Mouse (Mus musculus): Measurements from ENCODE around the gene Rundc3b. TPM values are rescaled to one million over a fixed set of nuclear protein-coding genes. Genes with fewer than 3 reads are reported as not detected.

Gene Rundc3b
- under 1 TPM; 0.23 to 0.31 TPM for total RNA-seq (2021)
- 0.08 and 0.15 TPM in 2 replicates for polyA plus RNA-seq (2012; rRNA removed)
- long read RNA-seq, partial matches to known transcripts, result 0 of 1 reads
- long read RNA-seq, other reads (novel, unspliced or antisense), result 1 of 1 reads

- intact Hi-C loops (cut with DNase I), result loop anchor here (5.0 to 10.0 kb wide), 2 partner anchors 55 to 198 kb away; partner anchors contain the start of genes Dbf4 and Slc25a40
- peak within 1 kb of the TSS; percentile 58 for H3K4me3 ChIP-seq
- DNase-seq, result peak; percentile 84 to 87
- peak within 1 kb of the TSS; percentile 41; the same call in 1 of the 2 replicates for H3K27ac ChIP-seq
- H3K4me1 ChIP-seq (ENCODE audit: control insufficient read depth, insufficient read depth, low read length), result no peaks in the 10 kb centered on the region
- H3K79me2 ChIP-seq (replicated peaks; ENCODE audit: control insufficient read depth, insufficient read depth, low read length), result no peaks in the 10 kb centered on the region
- no peak for TF ChIP-seq POLR2A (IDR thresholded peaks at IDR 0.05; ENCODE audit: insufficient read depth, low read depth, low read length)
- no peak for TF ChIP-seq CTCF (IDR thresholded peaks at IDR 0.05)
- TF ChIP-seq EP300 (IDR thresholded peaks at IDR 0.05; ENCODE audit: insufficient read depth, low read depth, low read length), result no peak
- H3K9ac ChIP-seq (ENCODE audit: low read depth, low read length), result peak within 1 kb of the TSS; percentile 68
- no peaks in the 10 kb centered on the region for H3K27me3 ChIP-seq (ENCODE audit: control insufficient read depth, insufficient read depth, low read length)
- WGBS, result under 1% methylated on average over 73 of the region's 74 CpGs
- no peaks in the 10 kb centered on the region for H3K36me3 ChIP-seq (ENCODE audit: control insufficient read depth, insufficient read depth, low read length)
Observed at GRCm38 (mm10) chr5:8622596-8623231, at the start of gene Rundc3b. TSS of gene Rundc3b (minus strand) at chr5:8622952.

DNA sequence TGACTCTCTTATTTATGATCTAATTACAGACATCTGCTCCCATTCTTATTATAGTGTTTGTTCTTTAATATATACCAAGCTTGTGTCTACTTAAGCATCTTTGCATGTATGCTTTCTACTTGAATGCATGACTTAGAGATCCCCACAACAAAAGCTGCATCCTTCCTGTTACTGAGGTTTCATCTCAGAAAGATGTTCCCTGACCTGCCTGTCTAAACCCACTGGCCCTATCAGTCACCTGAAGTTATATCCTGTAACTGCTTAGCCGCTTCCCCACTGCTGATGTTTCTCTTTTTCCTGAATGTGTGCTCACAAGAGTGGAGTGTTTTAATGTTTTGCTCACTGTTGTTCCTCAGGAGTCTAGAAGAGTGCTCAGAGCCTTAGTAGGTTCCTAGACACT, 46.9 kb upstream of the Rundc3b start:
- DNase-seq, result no peak
- Histone ChIP-seq H3K4me1 (ENCODE audit: control insufficient read depth, insufficient read depth, low read length) (no peaks in the 10 kb centered on the region), H3K36me3 (ENCODE audit: control insufficient read depth, insufficient read depth, low read length) (no peaks in the 10 kb centered on the region; the same call in 1 of the 2 replicates), H3K27me3 (ENCODE audit: control insufficient read depth, insufficient read depth, low read length) (no peaks in the 10 kb centered on the region), H3K79me2 (replicated peaks; ENCODE audit: control insufficient read depth, insufficient read depth, low read length) (no peaks in the 10 kb centered on the region), H3K4me3 (no peak overlapping the region), H3K9ac (ENCODE audit: low read depth, low read length) (no peak overlapping the region), H3K27ac (no peak overlapping the region)
- 90% methylated on average over 1 of the region's 1 CpGs for WGBS
- intact Hi-C loops (cut with DNase I), result loop anchor here (5.0 kb wide), 2 partner anchors 127 to 182 kb away; no protein-coding TSS in a partner anchor
- TF ChIP-seq POLR2A (IDR thresholded peaks at IDR 0.05; ENCODE audit: insufficient read depth, low read depth, low read length), result no peak

DNA sequence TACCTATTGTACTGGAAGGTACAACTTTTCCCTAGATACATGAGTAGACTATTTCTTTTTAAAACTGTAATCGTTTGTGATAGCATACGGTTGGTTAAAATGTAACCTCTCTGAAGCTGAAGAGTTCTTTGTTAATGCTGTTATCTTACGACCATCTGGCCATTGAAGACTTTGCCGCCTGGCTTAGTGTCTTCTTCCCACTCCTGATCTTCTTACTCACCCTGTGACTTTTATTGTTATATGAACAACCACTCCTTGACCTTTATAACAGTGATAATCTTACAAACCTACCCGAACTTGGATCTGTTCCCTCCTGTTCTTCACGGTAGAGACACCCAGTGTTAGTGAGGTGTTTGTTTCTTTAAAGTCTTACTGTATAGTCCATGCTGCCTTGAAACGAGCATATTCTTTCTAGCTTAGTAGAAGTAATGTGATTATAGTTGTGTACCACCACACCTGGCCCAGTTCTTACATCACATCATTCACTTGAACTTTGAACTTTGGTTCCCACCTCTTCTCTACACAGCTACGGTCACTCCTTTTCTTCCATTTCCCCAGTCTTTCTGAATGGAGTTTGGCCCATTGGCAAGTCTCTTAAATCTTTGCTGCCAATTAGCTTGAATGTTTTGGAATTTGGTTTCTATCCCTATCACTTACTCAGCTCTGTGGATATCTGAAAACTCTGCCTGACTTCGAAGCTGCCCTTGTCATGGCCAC, 45.2 kb upstream of the Rundc3b start:
- H3K4me3 ChIP-seq, result no peak overlapping the region
- no peaks in the 10 kb centered on the region for H3K27me3 ChIP-seq (ENCODE audit: control insufficient read depth, insufficient read depth, low read length)
- no peak for DNase-seq
- H3K9ac ChIP-seq (ENCODE audit: low read depth, low read length), result no peak overlapping the region
- no peaks in the 10 kb centered on the region for H3K79me2 ChIP-seq (replicated peaks; ENCODE audit: control insufficient read depth, insufficient read depth, low read length)
- TF ChIP-seq EP300 (IDR thresholded peaks at IDR 0.05; ENCODE audit: insufficient read depth, low read depth, low read length) (no peak), POLR2A (IDR thresholded peaks at IDR 0.05; ENCODE audit: insufficient read depth, low read depth, low read length) (no peak), CTCF (IDR thresholded peaks at IDR 0.05) (no peak)
- no peaks in the 10 kb centered on the region; the same call in 1 of the 2 replicates for H3K36me3 ChIP-seq (ENCODE audit: control insufficient read depth, insufficient read depth, low read length)
- H3K4me1 ChIP-seq (ENCODE audit: control insufficient read depth, insufficient read depth, low read length), result no peaks in the 10 kb centered on the region
- H3K27ac ChIP-seq, result no peak overlapping the region
- intact Hi-C loops (cut with DNase I), result no loop called here
- WGBS, result 71% methylated on average over 9 of the region's 9 CpGs

GRCm38 (mm10) chr5:8664678-8665077, 41.9 kb upstream of the Rundc3b start:
- Histone ChIP-seq H3K4me1 (ENCODE audit: control insufficient read depth, insufficient read depth, low read length) (no peaks in the 10 kb centered on the region; the same call in 1 of the 2 replicates), H3K9ac (ENCODE audit: low read depth, low read length) (no peak overlapping the region), H3K4me3 (no peak overlapping the region), H3K79me2 (replicated peaks; ENCODE audit: control insufficient read depth, insufficient read depth, low read length) (no peaks in the 10 kb centered on the region), H3K27me3 (ENCODE audit: control insufficient read depth, insufficient read depth, low read length) (no peaks in the 10 kb centered on the region), H3K27ac (no peak overlapping the region), H3K36me3 (ENCODE audit: control insufficient read depth, insufficient read depth, low read length) (no peaks in the 10 kb centered on the region)
- intact Hi-C loops (cut with DNase I), result no loop called here
- WGBS, result 72% methylated on average over 3 of the region's 3 CpGs
- TF ChIP-seq EP300 (IDR thresholded peaks at IDR 0.05; ENCODE audit: insufficient read depth, low read depth, low read length) (no peak), CTCF (IDR thresholded peaks at IDR 0.05) (no peak), POLR2A (IDR thresholded peaks at IDR 0.05; ENCODE audit: insufficient read depth, low read depth, low read length) (no peak)
- no peak for DNase-seq

- Histone ChIP-seq H3K27me3 (ENCODE audit: control insufficient read depth, insufficient read depth, low read length) (no peaks in the 10 kb centered on the region), H3K27ac (no peak overlapping the region), H3K4me1 (ENCODE audit: control insufficient read depth, insufficient read depth, low read length) (no peaks in the 10 kb centered on the region; the same call in 1 of the 2 replicates), H3K79me2 (replicated peaks; ENCODE audit: control insufficient read depth, insufficient read depth, low read length) (no peaks in the 10 kb centered on the region), H3K36me3 (ENCODE audit: control insufficient read depth, insufficient read depth, low read length) (0 out of 2 replicates have a peak, but pooled peaks cover 2% of the 10 kb centered on the region), H3K9ac (ENCODE audit: low read depth, low read length) (no peak overlapping the region), H3K4me3 (no peak overlapping the region; the same call in 1 of the 2 replicates)
- DNase-seq, result no peak
- intact Hi-C loops (cut with DNase I), result no loop called here
- 83% methylated on average over 10 of the region's 10 CpGs for WGBS
- TF ChIP-seq EP300 (IDR thresholded peaks at IDR 0.05; ENCODE audit: insufficient read depth, low read depth, low read length) (no peak), CTCF (IDR thresholded peaks at IDR 0.05) (no peak), POLR2A (IDR thresholded peaks at IDR 0.05; ENCODE audit: insufficient read depth, low read depth, low read length) (no peak)
Observed at GRCm38 (mm10) chr5:8660738-8661151, 38.0 kb upstream of the Rundc3b start.

Measured in heart, adult 2 months (tissue).